Mouse (Mus musculus): ENCODE data around the gene Pou2f1.

DNA sequence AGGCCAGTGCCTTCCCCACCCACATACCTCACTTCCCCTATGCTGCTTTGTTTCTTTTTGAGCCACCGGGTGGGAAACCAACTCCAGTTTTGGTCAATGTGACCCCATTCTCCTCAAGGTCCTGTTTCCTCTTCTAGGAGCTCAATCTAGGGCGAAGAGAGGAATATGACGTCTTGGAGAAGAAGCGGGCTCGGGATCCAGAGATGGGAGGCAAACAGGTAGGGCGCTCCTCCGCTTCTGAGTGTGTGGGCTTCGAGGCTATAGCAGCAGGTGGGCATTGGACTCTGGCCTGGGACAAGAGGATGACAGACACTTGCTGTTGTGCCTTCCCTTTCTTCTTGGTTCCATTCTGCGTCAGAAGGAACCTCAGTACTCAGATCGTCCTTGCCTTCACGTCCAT, 145.2 kb downstream of the Pou2f1 start:
- TF ChIP-seq POLR2A (IDR thresholded peaks at IDR 0.05; ENCODE audit: low read depth, low read length) (no peak), CTCF (IDR thresholded peaks at IDR 0.05; ENCODE audit: extremely low read depth, insufficient read depth, insufficient read length, insufficient replicate concordance) (no peak)
